Mouse (Mus musculus) heart, embryonic 16.5 days (tissue): ENCODE data around the gene Myl4. TPM values are rescaled to one million over a fixed set of nuclear protein-coding genes. Genes with fewer than 3 reads are reported as not detected.

Experiments
- polyA plus RNA-seq: library from polyadenylated mRNA; unstranded; fragments of >200 nt; fragmentation: Nextera tagmentation; extraction: Ambion mirVana; gene quantifications from 2 replicates; pipeline ENCODE4 v1.2.1, GENCODE M21; 2015

The Myl4 gene
- polyA plus RNA-seq, 1 experiment from 2014 or later: 1,841 TPM

Other genes with a start within 250 kb of the Myl4 start
- gene Kansl1, start 81.8 kb upstream of the Myl4 start, polyA plus RNA-seq: 12.5 and 13.2 TPM in 2 replicates
- gene Cdc27, start within 50 bp of the Myl4 start, polyA plus RNA-seq: 30.3 and 33.9 TPM in 2 replicates
- gene Itgb3, start 57.3 kb downstream of the Myl4 start, polyA plus RNA-seq: 3.5 and 4.0 TPM in 2 replicates
- gene Gm11639, start 135.0 kb downstream of the Myl4 start, polyA plus RNA-seq: 0.01 TPM in 1 of 2 replicates, not detected in the other